Mouse (Mus musculus): ENCODE results near the gene Map4k5.

- TF ChIP-seq POLR2A (IDR thresholded peaks at IDR 0.05; ENCODE audit: insufficient read depth, low read length) (no peak), CTCF (IDR thresholded peaks at IDR 0.05; ENCODE audit: low read depth, low read length) (no peak)
Measured at GRCm38 (mm10) chr12:69855641-69856300, 37.2 kb downstream of the Map4k5 start.

Measured in ES-Bruce4 (cell line).